Mouse (Mus musculus) heart, postnatal 36 days (tissue): ENCODE measurements around the gene Pigu. TPM values are rescaled to one million over a fixed set of nuclear protein-coding genes. Genes with fewer than 3 reads are reported as not detected.

Experiments used
- DNase-seq, 2 experiments: peaks; one replicate each; pipeline ENCODE4 v3.0.0; 2021 to 2022
- intact Hi-C: fragments of 180-260 bp; cut with DNase I; formaldehyde crosslinking; loops from one replicate; pipeline ENCODE4 v1.15.1; 2025
- total RNA-seq, 2 experiments: library from RNA; stranded (reverse); gene quantifications; 2 replicates each; pipeline ENCODE4 v1.2.3; 2021

Gene Pigu
- 10 to 100 TPM; 26.8 to 28.7 TPM for total RNA-seq

- peak; percentile 89 to 91 for DNase-seq
- intact Hi-C loops, result no loop called here
Observed at GRCm38 (mm10) chr2:155356971-155357591, at the start of gene Pigu. Gene Pigu (minus strand): TSS chr2:155357430.

DNA sequence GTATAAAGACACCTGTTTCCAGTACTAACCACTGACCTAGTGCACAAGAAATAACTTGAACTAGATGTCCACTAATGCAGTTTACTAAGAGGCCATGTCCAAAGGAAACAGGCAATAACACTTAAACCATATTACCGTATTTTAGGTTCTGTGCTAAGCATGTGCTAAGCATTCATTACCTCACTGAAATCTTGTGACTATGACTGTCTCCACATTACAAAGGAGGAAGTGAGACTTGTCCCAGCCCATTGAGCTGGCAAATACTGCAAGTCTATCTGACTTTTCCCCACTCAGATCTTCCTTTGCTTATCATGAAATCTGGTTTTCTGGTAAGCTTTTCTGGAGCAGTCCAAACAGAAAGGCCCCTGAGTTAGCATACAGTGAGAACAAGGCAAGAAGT is 47.4 kb upstream of the Pigu start:
- no peak for DNase-seq
- intact Hi-C loops, result no loop called here

DNA sequence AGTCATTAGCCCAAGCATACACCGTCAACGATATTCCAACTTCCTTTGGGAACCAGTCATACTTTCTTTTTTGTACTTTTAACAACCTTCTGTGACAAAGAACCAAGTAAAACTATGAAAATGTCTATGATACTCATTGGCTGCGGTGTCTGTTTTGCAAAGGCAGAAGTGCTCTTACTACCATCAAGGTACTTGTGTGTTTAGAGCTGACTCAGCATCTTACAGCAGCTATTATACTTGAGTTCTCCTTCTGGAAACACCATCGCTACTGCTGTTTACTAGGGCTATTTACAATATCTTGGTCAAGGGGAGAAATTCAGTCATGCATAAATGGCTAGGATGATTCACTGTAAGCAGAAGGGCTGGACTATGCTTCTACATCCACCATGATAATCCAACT is 44.7 kb upstream of the Pigu start:
- intact Hi-C loops, result no loop called here
- DNase-seq, result no peak

- no peak for DNase-seq
- intact Hi-C loops, result no loop called here
Observed at GRCm38 (mm10) chr2:155400276-155400675, 43.0 kb upstream of the Pigu start.

DNA sequence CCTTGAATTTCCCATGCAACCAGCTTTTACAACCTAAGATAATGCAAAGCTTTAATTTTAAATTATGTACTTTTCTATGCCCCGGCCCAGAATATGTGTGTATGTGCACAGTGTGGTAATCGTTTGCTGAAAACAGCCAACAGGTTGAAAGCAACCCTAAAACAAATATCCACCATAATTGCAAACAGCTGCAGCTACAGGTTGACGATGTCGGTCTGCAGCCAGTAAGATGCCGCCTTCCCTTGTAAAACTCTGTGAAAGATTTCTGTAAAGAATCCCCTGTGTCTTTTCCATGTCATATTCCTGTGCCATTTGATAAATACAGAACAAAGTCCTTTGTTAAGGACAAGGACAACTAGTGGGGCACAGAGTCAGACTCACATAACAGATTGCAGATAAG is 37.4 kb upstream of the Pigu start:
- DNase-seq, result no peak
- intact Hi-C loops, result no loop called here

DNA sequence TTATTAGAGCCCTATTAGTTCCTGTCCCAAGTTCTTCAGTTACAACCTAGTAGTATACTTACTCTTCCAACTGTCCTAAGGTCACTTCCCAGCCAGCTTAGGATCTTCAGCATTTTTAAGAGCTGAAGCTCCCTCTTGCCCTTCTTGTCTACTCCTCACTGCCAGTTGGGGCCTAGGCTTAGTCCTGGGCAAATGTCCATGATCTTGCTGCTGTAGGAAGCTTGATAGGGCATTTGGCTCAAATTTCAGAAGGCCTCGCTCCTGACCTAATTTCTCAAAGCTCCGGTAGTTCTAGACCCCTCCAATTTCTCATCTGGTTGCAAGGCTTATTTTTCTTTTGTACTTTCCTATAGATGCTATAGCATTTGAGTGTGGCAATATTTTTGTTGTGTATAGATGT is 31.3 kb upstream of the Pigu start:
- no peak for DNase-seq
- intact Hi-C loops, result loop anchor here (5.0 kb wide), 3 partner anchors 166 to 306 kb away; no protein-coding TSS in a partner anchor

- intact Hi-C loops, result loop anchor here (5.0 kb wide), 3 partner anchors 165 to 305 kb away; no protein-coding TSS in a partner anchor
Observed at GRCm38 (mm10) chr2:155387052-155387451, 29.8 kb upstream of the Pigu start.

DNA sequence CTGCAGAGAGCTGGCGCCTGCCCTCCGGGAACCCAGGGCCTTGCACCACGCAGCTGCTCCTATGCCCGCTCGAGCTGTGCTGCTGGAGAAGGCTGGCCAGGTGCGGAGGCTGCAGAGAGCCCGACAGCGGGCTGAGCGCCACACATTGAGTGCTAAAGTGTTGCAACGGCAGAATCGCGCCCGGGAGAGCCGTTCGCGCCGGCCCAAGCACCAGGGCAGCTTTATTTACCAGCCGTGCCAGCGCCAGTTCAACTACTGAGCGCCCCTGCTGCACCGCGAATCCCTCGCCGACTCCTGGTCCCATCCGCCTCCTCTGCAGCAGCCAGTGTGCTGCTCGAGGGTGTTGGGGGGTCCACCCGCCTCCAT is 29.3 kb upstream of the Pigu start:
- no peak for DNase-seq

More at GRCm38 (mm10) chr2:155387052-155387451, 29.8 kb upstream of the Pigu start:
- no peak for DNase-seq

DNA sequence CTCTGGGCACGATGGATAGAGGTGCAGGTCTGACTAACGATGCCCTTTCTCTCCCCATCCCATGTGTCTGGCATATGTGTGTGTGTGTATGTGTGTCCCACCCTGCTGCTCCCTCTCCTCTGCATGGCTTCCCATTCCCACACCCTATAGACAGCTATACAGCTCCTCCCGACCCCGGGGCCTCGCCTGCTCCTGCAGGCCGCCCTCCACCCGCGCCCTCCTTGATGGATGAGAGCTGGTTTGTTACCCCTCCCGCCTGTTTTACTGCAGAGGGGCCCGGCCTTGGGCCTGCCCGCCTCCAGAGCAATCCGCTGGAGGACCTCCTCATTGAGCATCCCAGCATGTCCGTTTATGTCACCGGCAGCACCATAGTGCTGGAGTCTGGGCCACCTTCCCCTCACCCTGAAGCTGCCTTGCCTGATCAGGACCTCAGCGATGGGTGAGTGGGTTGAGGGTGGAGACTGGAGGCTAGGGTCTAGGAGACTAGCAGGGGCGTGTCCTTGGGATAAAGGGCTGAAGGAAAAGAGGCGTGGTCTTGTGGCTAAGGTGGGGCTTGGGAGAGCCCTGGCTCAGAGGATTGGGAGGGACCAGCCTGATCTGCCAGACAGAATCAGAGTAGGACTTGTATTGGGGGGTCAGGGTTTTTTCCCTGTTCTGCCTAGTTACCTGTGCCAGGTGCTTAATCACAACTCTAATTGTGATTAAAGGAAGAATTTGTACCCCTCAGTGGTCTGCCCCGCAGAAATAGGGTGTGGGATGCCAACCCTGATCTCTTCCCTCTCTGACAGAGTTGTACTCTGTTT is 28.7 kb upstream of the Pigu start:
- no peak for DNase-seq
- intact Hi-C loops, result loop anchor here (5.0 kb wide), 3 partner anchors 164 to 304 kb away; no protein-coding TSS in a partner anchor

More for the DNA sequence above, 29.3 kb upstream of the Pigu start:
- intact Hi-C loops, result loop anchor here (5.0 kb wide), 3 partner anchors 164 to 304 kb away; no protein-coding TSS in a partner anchor

DNA sequence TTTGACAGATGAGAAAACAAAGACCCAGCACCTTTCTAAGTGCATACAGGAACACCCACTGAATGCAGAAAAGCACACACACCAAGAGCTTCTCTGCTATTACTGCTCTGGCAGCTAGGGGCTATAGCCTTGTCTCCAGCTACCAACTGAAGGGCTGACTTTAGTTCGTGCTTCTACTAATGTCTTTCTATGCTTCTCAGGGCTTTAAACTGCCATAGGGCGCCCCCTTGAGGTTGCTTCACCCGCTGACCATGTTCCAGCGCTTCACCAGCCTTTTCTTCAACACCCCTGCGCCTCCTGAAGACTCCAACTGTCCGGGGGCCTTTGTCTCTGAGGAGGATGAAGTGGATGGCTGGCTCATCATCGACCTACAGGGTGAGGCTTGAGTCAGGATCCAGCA is 27.9 kb upstream of the Pigu start:
- DNase-seq, result peak; percentile 81 to 86
- intact Hi-C loops, result loop anchor here (5.0 kb wide), 3 partner anchors 163 to 303 kb away; no protein-coding TSS in a partner anchor

DNA sequence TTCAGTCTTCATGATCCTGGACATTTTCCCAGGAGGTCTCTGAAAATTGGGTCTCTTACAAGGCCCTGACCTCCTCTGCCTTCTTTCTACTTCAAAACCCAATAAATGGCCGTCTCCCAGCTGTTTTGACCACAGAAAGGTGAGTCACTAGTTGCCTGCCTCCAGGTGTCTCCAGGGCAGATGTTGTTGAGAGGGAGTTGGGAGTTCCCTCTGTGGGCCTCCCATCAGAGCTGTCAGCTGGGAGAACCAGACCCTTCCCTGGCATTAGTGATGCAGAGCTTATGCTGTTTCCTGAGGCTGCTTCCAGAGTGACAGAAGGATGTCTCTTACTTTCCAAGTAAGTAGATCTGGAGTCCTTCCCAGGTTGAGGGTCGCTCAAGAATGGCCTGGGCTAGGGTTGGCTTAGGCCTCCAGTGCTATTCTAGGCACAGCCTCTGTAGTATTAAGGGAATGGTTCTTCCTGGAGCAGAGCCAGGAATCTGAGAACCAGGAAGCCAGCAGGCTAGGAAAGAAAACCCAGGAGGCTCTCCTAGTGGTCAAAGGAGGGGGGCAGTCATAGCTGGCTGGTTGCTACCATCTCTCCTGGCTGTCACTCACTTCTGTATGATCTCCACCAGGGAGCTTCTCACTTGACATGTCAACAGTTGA is 25.7 kb upstream of the Pigu start:
- DNase-seq, result peak; percentile 59 to 68
- intact Hi-C loops, result loop anchor here (1.0 to 2.0 kb wide), 2 partner anchors 28 to 146 kb away; partner anchors contain the start of gene Dynlrb1

GRCm38 (mm10) chr2:155382332-155382700 is 25.1 kb upstream of the Pigu start:
- DNase-seq, result no peak
- intact Hi-C loops, result loop anchor here (2.0 kb wide), 1 partner anchor 146 kb away; the partner anchor contains the start of gene Dynlrb1

DNA sequence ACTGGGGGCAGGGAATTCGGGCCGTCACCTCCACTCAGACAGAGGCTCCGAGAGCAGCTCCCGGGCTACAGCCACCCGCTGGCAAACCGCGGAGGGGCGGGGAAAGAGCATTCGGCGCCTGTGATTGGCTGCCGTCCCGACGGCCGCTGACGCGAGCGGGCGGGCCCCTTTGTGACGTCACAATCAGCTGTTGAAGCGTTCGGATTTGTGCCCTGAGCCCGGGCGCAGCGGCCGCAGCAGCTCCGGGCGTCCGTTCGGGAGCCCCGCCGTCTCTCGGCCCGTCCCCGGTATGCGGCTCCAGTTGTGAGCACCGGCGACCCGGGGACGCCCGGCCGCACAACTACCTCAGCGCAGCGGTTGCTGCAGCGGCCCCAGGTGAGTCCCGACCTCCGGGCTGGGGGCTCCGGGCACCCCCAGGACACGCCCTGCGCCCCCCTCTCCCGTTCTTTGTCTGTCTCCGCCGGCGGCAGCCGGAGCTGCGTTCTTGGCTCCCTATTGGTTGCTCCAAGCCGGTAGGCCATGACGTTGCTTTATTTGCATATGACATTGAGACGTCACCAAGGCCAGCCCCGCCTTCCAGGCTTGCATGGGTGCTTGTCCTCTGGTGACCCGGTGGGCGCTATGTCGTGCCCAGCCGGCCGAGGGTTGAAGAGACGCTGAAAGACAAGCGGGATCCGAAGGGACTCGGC is 24.6 kb upstream of the Pigu start:
- intact Hi-C loops, result loop anchor here (1.0 to 2.0 kb wide), 2 partner anchors 105 to 145 kb away; partner anchors contain the start of genes Dynlrb1 and Map1lc3a
- peak; percentile 99 for DNase-seq

GRCm38 (mm10) chr2:155381060-155381437 is 23.8 kb upstream of the Pigu start:
- DNase-seq, result no peak
- intact Hi-C loops, result loop anchor here (1.0 kb wide), 1 partner anchor 105 kb away; the partner anchor contains the start of gene Map1lc3a

DNA sequence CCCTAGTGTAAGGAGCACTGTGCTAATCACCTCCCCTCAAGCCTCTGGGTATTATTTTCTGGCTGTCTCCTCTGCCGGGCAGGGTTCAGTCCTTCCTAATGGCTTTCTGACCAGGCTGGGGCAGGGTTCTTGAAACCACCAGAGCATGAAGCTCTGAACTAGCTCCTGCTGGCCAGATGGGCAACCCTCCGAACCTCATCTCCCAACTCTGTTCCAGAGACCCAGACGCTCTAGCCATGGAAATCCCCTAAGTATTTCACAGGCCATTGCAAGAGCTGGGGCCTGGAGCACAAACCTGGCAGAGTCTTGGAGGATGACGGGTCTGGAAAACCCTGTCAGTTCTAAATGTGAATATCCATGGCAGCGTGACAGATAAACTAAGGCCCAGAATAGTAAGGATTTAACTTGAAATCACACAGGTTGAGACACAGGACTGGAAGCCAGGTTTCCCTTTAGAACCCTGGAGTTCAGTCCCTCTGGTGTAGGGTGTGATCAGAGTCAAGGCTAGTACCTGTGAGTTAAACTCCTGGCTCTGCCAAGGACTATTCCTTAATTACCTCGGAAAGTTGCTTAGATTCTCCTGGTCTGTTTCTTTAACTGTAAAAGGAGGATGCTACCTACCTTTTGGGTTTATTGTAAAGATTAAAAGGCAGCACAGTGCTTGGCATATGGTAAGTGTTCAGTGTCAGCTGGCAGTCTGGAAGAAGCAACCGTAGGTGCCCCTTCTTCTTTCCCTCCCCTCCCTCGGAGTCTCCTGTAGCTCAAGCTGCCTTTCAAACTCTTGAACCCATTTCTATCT is 23.2 kb upstream of the Pigu start, which contains the start of gene Trp53inp2:
Trp53inp2 (plus strand) TSS at position 799 of the 799 bp plus-strand sequence.
- intact Hi-C loops, result loop anchor here (1.0 kb wide), 1 partner anchor 104 kb away; the partner anchor contains the start of gene Map1lc3a
- DNase-seq, result no peak

DNA sequence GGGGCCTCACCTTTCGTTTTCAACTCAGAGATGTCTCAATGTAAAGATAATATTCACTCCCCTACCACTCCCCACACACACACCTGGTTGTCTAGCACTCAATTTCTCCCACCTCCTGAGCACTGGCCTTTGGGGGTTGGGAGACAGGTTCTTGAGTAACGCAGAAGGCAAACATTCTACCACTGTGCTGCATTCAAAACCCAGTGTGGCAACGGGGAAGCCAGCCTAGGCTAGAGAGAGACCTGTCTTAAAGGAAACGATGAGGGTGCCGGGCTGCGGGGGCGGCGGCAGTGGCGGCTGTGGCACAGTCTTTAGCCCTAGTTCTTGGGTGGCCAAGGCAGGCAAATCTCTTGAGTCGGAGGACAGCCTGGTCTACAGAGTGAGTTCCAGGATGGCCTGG is 19.0 kb upstream of the Pigu start:
- no peak for DNase-seq
- intact Hi-C loops, result no loop called here

GRCm38 (mm10) chr2:155374521-155374920 is 17.3 kb upstream of the Pigu start:
- intact Hi-C loops, result no loop called here
- no peak for DNase-seq

DNA sequence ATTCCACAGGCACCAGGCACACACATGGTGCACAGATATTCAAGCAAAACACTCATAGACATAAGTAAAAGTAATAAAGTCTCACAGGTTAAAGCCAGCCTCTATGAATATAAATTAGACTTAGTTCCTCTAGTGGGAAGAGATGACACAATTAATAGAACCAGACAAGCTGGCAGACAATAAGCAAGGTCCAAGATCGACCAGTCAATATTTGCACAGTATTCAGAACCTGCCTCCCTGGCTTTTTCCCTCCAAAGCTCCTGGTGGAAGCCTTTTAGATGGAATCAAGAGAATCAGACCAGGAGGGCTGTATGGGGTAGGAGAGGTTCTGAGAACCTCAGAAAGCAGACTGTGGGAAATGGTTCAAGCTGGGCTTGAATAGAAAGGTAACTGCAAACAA is 16.7 kb upstream of the Pigu start:
- intact Hi-C loops, result no loop called here
- no peak for DNase-seq

GRCm38 (mm10) chr2:155373302-155373701 is 16.1 kb upstream of the Pigu start:
- intact Hi-C loops, result no loop called here
- DNase-seq, result no peak
